Mouse (Mus musculus) midbrain, postnatal 0 days (tissue): ENCODE measurements around the gene Usp7. TPM values are rescaled to one million over a fixed set of nuclear protein-coding genes. Genes with fewer than 3 reads are reported as not detected.

Experiments used
- ATAC-seq: fragments of 200-750 bp; cut with Nextera tagmentation; 2 replicates; pipeline ENCODE4 v1.8.0; 2017; ENCODE audit warnings: moderate number of reproducible peaks, mild to moderate bottlenecking, moderate TSS enrichment, moderate library complexity; ENCODE audit not compliant: low FRiP score
- DNase-seq: peaks from one replicate; pipeline ENCODE4 v3.0.0-alpha.2; 2015; ENCODE audit warnings: low spot score
- H3K27ac ChIP-seq: fragments of 300-500 bp; sonication (generic); 2 replicates; pipeline ENCODE4 v1.5.1; 2014; ENCODE audit warnings: low read depth, mild to moderate bottlenecking, low read length, mixed read lengths
- H3K27me3 ChIP-seq: fragments of 300-500 bp; sonication (generic); 2 replicates; pipeline ENCODE4 v1.6.1; 2014; ENCODE audit warnings: low read length, control low read depth, mixed read lengths; ENCODE audit not compliant: insufficient read depth
- H3K36me3 ChIP-seq: fragments of 300-500 bp; sonication (generic); 2 replicates; pipeline ENCODE4 v1.6.1; 2014; ENCODE audit warnings: low read length, control low read depth, mixed read lengths; ENCODE audit not compliant: insufficient read depth
- H3K4me1 ChIP-seq: fragments of 300-500 bp; sonication (generic); 2 replicates; pipeline ENCODE4 v1.6.1; 2014; ENCODE audit warnings: mild to moderate bottlenecking, control low read depth, antibody characterized with exemption, low read length, mixed read lengths; ENCODE audit not compliant: insufficient read depth
- H3K4me2 ChIP-seq: fragments of 300-500 bp; sonication (generic); 2 replicates; pipeline ENCODE4 v1.6.1; 2014; ENCODE audit warnings: low read depth, mild to moderate bottlenecking, low read length, mixed read lengths; ENCODE audit not compliant: poor library complexity, severe bottlenecking
- H3K4me3 ChIP-seq: fragments of 300-500 bp; sonication (generic); 2 replicates; pipeline ENCODE4 v1.5.1; 2014; ENCODE audit warnings: low read depth, mild to moderate bottlenecking, low read length, moderate library complexity
- H3K9ac ChIP-seq: fragments of 300-500 bp; sonication (generic); replicated peaks from 2 replicates; pipeline ENCODE4 v1.6.1; 2014; ENCODE audit warnings: mild to moderate bottlenecking, low read length, moderate library complexity, mixed read lengths; ENCODE audit not compliant: poor library complexity, severe bottlenecking
- H3K9me3 ChIP-seq: fragments of 300-500 bp; sonication (generic); 2 replicates; pipeline ENCODE4 v1.6.1; 2016; ENCODE audit warnings: low read length, control low read depth
- CTCF ChIP-seq: IDR thresholded peaks from 2 replicates; pipeline ENCODE4 v1.5.1; 2016; ENCODE audit warnings: antibody characterized with exemption, mild to moderate bottlenecking
- WGBS: fragments of 180-500 bp; shearing (Covaris S2); extraction: QIAGEN DNeasy Blood & Tissue Kit; methylation state at CpG from one replicate; pipeline ENCODE4 v1.1.7; 2014; 5-methylcytosine and 5-hydroxymethylcytosine counted together
- polyA plus RNA-seq: library from polyadenylated mRNA; unstranded; fragments of >200 nt; fragmentation: Nextera tagmentation; extraction: Ambion mirVana; gene quantifications from 2 replicates; pipeline ENCODE4 v1.2.1, GENCODE M21; 2015
- total RNA-seq: library from RNA; depleted of rRNA; stranded (reverse); fragments of >200 nt; gene quantifications from 2 replicates; pipeline ENCODE4 v1.2.3, GENCODE M21; 2014

The Usp7 gene
- total and polyA plus RNA-seq, 2 experiments from 2014 or later: 21.8 to 116 TPM

GRCm38 (mm10) chr16:8745751-8746150, 46.4 kb downstream of the Usp7 start:
- DNase-seq (no peak), ATAC-seq (no peak)
- TF ChIP-seq CTCF: no peak
- no peaks in the 10 kb centered on the region for H3K27me3 ChIP-seq
- H3K9me3 ChIP-seq: no peaks in the 10 kb centered on the region
- no peaks in the 10 kb centered on the region for H3K36me3 ChIP-seq
- H3K9ac ChIP-seq: no peak overlapping the region
- WGBS: 97% methylated on average over 2 of the region's 2 CpGs
- H3K4me1 ChIP-seq: no peaks in the 10 kb centered on the region
- H3K27ac ChIP-seq: no peak overlapping the region
- no peak overlapping the region for H3K4me3 ChIP-seq
- no peak overlapping the region for H3K4me2 ChIP-seq

GRCm38 (mm10) chr16:8743989-8744388, 48.1 kb downstream of the Usp7 start:
- WGBS: 76% methylated on average over 3 of the region's 3 CpGs
- H3K4me3 ChIP-seq: no peak overlapping the region

GRCm38 (mm10) chr16:8741697-8742096, 50.4 kb downstream of the Usp7 start:
- WGBS: 66% methylated on average over 5 of the region's 5 CpGs
- Histone ChIP-seq H3K4me2 (no peak overlapping the region), H3K36me3 (no peaks in the 10 kb centered on the region), H3K27ac (no peak overlapping the region), H3K9ac (no peak overlapping the region), H3K4me1 (peaks cover 6% of the 10 kb centered on the region; the same call in 1 of the 2 replicates), H3K9me3 (no peaks in the 10 kb centered on the region), H3K4me3 (no peak overlapping the region), H3K27me3 (no peaks in the 10 kb centered on the region)
- ATAC-seq (no peak), DNase-seq (no peak)
- TF ChIP-seq CTCF: no peak

More at GRCm38 (mm10) chr16:8743989-8744388, 48.1 kb downstream of the Usp7 start:
- no peak overlapping the region for H3K4me2 ChIP-seq
- H3K9ac ChIP-seq: no peak overlapping the region
- no peak overlapping the region for H3K27ac ChIP-seq
- H3K36me3 ChIP-seq: no peaks in the 10 kb centered on the region
- DNase-seq (no peak), ATAC-seq (no peak)
- H3K4me1 ChIP-seq: no peaks in the 10 kb centered on the region
- H3K9me3 ChIP-seq: no peaks in the 10 kb centered on the region
- no peaks in the 10 kb centered on the region for H3K27me3 ChIP-seq
- TF ChIP-seq CTCF: no peak

- H3K27me3 ChIP-seq: no peaks in the 10 kb centered on the region
- WGBS: 79% methylated on average over 1 of the region's 1 CpGs
- peak; percentile 36 for TF ChIP-seq CTCF
- H3K4me3 ChIP-seq: no peak overlapping the region
- no peaks in the 10 kb centered on the region for H3K36me3 ChIP-seq
- no peak overlapping the region for H3K27ac ChIP-seq
- no peak for ATAC-seq
- no peaks in the 10 kb centered on the region for H3K9me3 ChIP-seq
- H3K4me2 ChIP-seq: no peak overlapping the region
- H3K4me1 ChIP-seq: peaks cover 11% of the 10 kb centered on the region
- DNase-seq: no peak
- H3K9ac ChIP-seq: no peak overlapping the region
Measured at GRCm38 (mm10) chr16:8741110-8741509, 51.0 kb downstream of the Usp7 start.

- Histone ChIP-seq H3K9ac (peak overlapping the region; percentile 95), H3K4me3 (peak overlapping the region; percentile 96), H3K36me3 (no peaks in the 10 kb centered on the region), H3K4me1 (peaks cover 21% of the 10 kb centered on the region), H3K27me3 (no peaks in the 10 kb centered on the region), H3K9me3 (no peaks in the 10 kb centered on the region), H3K4me2 (peak overlapping the region; percentile 91), H3K27ac (peak overlapping the region; percentile 99)
- no peak for TF ChIP-seq CTCF
- DNase-seq: peak; percentile 92
- WGBS: 3% methylated on average over 52 of the region's 126 CpGs
- ATAC-seq: peak; percentile 92
Measured at GRCm38 (mm10) chr16:8738542-8739514, 53.3 kb downstream of the Usp7 start.
